Mouse (Mus musculus): ENCODE measurements around the gene Sgms2. TPM values are rescaled to one million over a fixed set of nuclear protein-coding genes. Genes with fewer than 3 reads are reported as not detected.
A peak's percentile ranks its signal among the peaks of the same experiment; 100 is the strongest.
"Not testable (repeated sequence)": the region's sequence is repeated elsewhere in the genome, so short reads cannot be mapped to it uniquely, and the experiment has no call there.

The Sgms2 gene
- polyA plus RNA-seq, 1 experiment from 2014 or later, result 8.8 TPM

- no peak overlapping the region for H3K4me2 ChIP-seq (replicated peaks; ENCODE audit: low read depth, low read length)
- H3K27me3 ChIP-seq (ENCODE audit: control insufficient read depth, insufficient read depth, low read length), result no peaks in the 10 kb centered on the region
- H3K4me3 ChIP-seq (ENCODE audit: low read depth, low read length), result no peak overlapping the region
- H3K9ac ChIP-seq (replicated peaks; ENCODE audit: low read depth, low read length), result no peak overlapping the region
- peak; percentile 89 for ATAC-seq (ENCODE audit: insufficient number of reproducible peaks, insufficient read depth, low FRiP score, low read depth)
- H3K36me3 ChIP-seq (ENCODE audit: control insufficient read depth, insufficient read depth, low read length), result no peaks in the 10 kb centered on the region
- H3K4me1 ChIP-seq (ENCODE audit: control insufficient read depth, insufficient read depth, low read length), result no peaks in the 10 kb centered on the region
- no peaks in the 10 kb centered on the region for H3K9me3 ChIP-seq (ENCODE audit: control insufficient read depth, low read depth, low read length)
- WGBS, result 45% methylated on average over 6 of the region's 6 CpGs
- H3K27ac ChIP-seq (ENCODE audit: low read length), result no peak overlapping the region
These were observed 143.2 kb downstream of the Sgms2 start for GRCm38 (mm10) chr3:131347831-131348578.

- H3K4me2 ChIP-seq (replicated peaks; ENCODE audit: low read depth, low read length), result no peak overlapping the region
- H3K9me3 ChIP-seq (ENCODE audit: control insufficient read depth, low read depth, low read length), result no peaks in the 10 kb centered on the region
- no peak overlapping the region for H3K9ac ChIP-seq (replicated peaks; ENCODE audit: low read depth, low read length)
- no peak overlapping the region for H3K27ac ChIP-seq (ENCODE audit: low read length)
- H3K4me1 ChIP-seq (ENCODE audit: control insufficient read depth, insufficient read depth, low read length), result peaks cover 5% of the 10 kb centered on the region; the same call in 1 of the 2 replicates
- WGBS, result 93% methylated on average over 6 of the region's 6 CpGs
- ATAC-seq (ENCODE audit: insufficient number of reproducible peaks, insufficient read depth, low FRiP score, low read depth), result no peak
- no peak overlapping the region for H3K4me3 ChIP-seq (ENCODE audit: low read depth, low read length)
- no peaks in the 10 kb centered on the region for H3K27me3 ChIP-seq (ENCODE audit: control insufficient read depth, insufficient read depth, low read length)
- H3K36me3 ChIP-seq (ENCODE audit: control insufficient read depth, insufficient read depth, low read length), result no peaks in the 10 kb centered on the region
These were observed 145.3 kb downstream of the Sgms2 start for GRCm38 (mm10) chr3:131345903-131346302.

- Histone ChIP-seq H3K27me3 (ENCODE audit: control insufficient read depth, insufficient read depth, low read length) (no peaks in the 10 kb centered on the region), H3K9me3 (ENCODE audit: control insufficient read depth, low read depth, low read length) (no peaks in the 10 kb centered on the region), H3K9ac (replicated peaks; ENCODE audit: low read depth, low read length) (no peak overlapping the region), H3K4me2 (replicated peaks; ENCODE audit: low read depth, low read length) (no peak overlapping the region), H3K27ac (ENCODE audit: low read length) (no peak overlapping the region), H3K4me1 (ENCODE audit: control insufficient read depth, insufficient read depth, low read length) (peaks cover 9% of the 10 kb centered on the region; the same call in 1 of the 2 replicates), H3K36me3 (ENCODE audit: control insufficient read depth, insufficient read depth, low read length) (no peaks in the 10 kb centered on the region), H3K4me3 (ENCODE audit: low read depth, low read length) (no peak overlapping the region)
- 83% methylated on average over 6 of the region's 6 CpGs for WGBS
- ATAC-seq (ENCODE audit: insufficient number of reproducible peaks, insufficient read depth, low FRiP score, low read depth), result no peak
These were observed 147.9 kb downstream of the Sgms2 start for GRCm38 (mm10) chr3:131343311-131343710.

GRCm38 (mm10) chr3:131340885-131341284, 150.3 kb downstream of the Sgms2 start:
- no peak for ATAC-seq (ENCODE audit: insufficient number of reproducible peaks, insufficient read depth, low FRiP score, low read depth)
- Histone ChIP-seq H3K4me1 (ENCODE audit: control insufficient read depth, insufficient read depth, low read length) (peaks cover 9% of the 10 kb centered on the region; the same call in 1 of the 2 replicates), H3K27ac (ENCODE audit: low read length) (peak overlapping the region; percentile 55; the same call in 1 of the 2 replicates)

GRCm38 (mm10) chr3:131339280-131339679, 151.9 kb downstream of the Sgms2 start:
- Histone ChIP-seq H3K36me3 (ENCODE audit: control insufficient read depth, insufficient read depth, low read length) (no peaks in the 10 kb centered on the region), H3K4me1 (ENCODE audit: control insufficient read depth, insufficient read depth, low read length) (peaks cover 14% of the 10 kb centered on the region; the same call in 1 of the 2 replicates), H3K4me3 (ENCODE audit: low read depth, low read length) (no peak overlapping the region), H3K9me3 (ENCODE audit: control insufficient read depth, low read depth, low read length) (no peaks in the 10 kb centered on the region), H3K27ac (ENCODE audit: low read length) (no peak overlapping the region), H3K27me3 (ENCODE audit: control insufficient read depth, insufficient read depth, low read length) (no peaks in the 10 kb centered on the region), H3K4me2 (replicated peaks; ENCODE audit: low read depth, low read length) (no peak overlapping the region), H3K9ac (replicated peaks; ENCODE audit: low read depth, low read length) (no peak overlapping the region)
- WGBS, result 76% methylated on average over 4 of the region's 4 CpGs
- no peak for ATAC-seq (ENCODE audit: insufficient number of reproducible peaks, insufficient read depth, low FRiP score, low read depth)

More at GRCm38 (mm10) chr3:131340885-131341284, 150.3 kb downstream of the Sgms2 start:
- no peaks in the 10 kb centered on the region for H3K36me3 ChIP-seq (ENCODE audit: control insufficient read depth, insufficient read depth, low read length)
- WGBS, result 41% methylated on average over 3 of the region's 3 CpGs
- no peaks in the 10 kb centered on the region for H3K9me3 ChIP-seq (ENCODE audit: control insufficient read depth, low read depth, low read length)
- H3K4me2 ChIP-seq (replicated peaks; ENCODE audit: low read depth, low read length), result no peak overlapping the region
- H3K27me3 ChIP-seq (ENCODE audit: control insufficient read depth, insufficient read depth, low read length), result no peaks in the 10 kb centered on the region
- no peak overlapping the region for H3K9ac ChIP-seq (replicated peaks; ENCODE audit: low read depth, low read length)
- no peak overlapping the region for H3K4me3 ChIP-seq (ENCODE audit: low read depth, low read length)

GRCm38 (mm10) chr3:131337749-131338148, 153.5 kb downstream of the Sgms2 start:
- peaks cover 17% of the 10 kb centered on the region; the same call in 1 of the 2 replicates for H3K4me1 ChIP-seq (ENCODE audit: control insufficient read depth, insufficient read depth, low read length)
- not testable (repeated sequence) for H3K9ac ChIP-seq (replicated peaks; ENCODE audit: low read depth, low read length); H3K27ac ChIP-seq (ENCODE audit: low read length); ATAC-seq (ENCODE audit: insufficient number of reproducible peaks, insufficient read depth, low FRiP score, low read depth); H3K27me3 ChIP-seq (ENCODE audit: control insufficient read depth, insufficient read depth, low read length); H3K4me2 ChIP-seq (replicated peaks; ENCODE audit: low read depth, low read length); H3K4me3 ChIP-seq (ENCODE audit: low read depth, low read length); H3K9me3 ChIP-seq (ENCODE audit: control insufficient read depth, low read depth, low read length); H3K36me3 ChIP-seq (ENCODE audit: control insufficient read depth, insufficient read depth, low read length)
- WGBS, result 96% methylated on average over 7 of the region's 7 CpGs

- no peak for ATAC-seq (ENCODE audit: insufficient number of reproducible peaks, insufficient read depth, low FRiP score, low read depth)
- Histone ChIP-seq H3K9me3 (ENCODE audit: control insufficient read depth, low read depth, low read length) (no peaks in the 10 kb centered on the region), H3K4me3 (ENCODE audit: low read depth, low read length) (no peak overlapping the region), H3K36me3 (ENCODE audit: control insufficient read depth, insufficient read depth, low read length) (no peaks in the 10 kb centered on the region), H3K4me2 (replicated peaks; ENCODE audit: low read depth, low read length) (no peak overlapping the region), H3K9ac (replicated peaks; ENCODE audit: low read depth, low read length) (no peak overlapping the region), H3K27ac (ENCODE audit: low read length) (no peak overlapping the region), H3K27me3 (ENCODE audit: control insufficient read depth, insufficient read depth, low read length) (no peaks in the 10 kb centered on the region), H3K4me1 (ENCODE audit: control insufficient read depth, insufficient read depth, low read length) (peaks cover 17% of the 10 kb centered on the region; the same call in 1 of the 2 replicates)
- 89% methylated on average over 8 of the region's 8 CpGs for WGBS
These were observed 154.6 kb downstream of the Sgms2 start for GRCm38 (mm10) chr3:131336629-131337028.

- H3K4me3 ChIP-seq (ENCODE audit: low read depth, low read length), result no peak overlapping the region
- no peaks in the 10 kb centered on the region for H3K36me3 ChIP-seq (ENCODE audit: control insufficient read depth, insufficient read depth, low read length)
- H3K27ac ChIP-seq (ENCODE audit: low read length), result no peak overlapping the region
- H3K4me1 ChIP-seq (ENCODE audit: control insufficient read depth, insufficient read depth, low read length), result peaks cover 7% of the 10 kb centered on the region; the same call in 1 of the 2 replicates
- ATAC-seq (ENCODE audit: insufficient number of reproducible peaks, insufficient read depth, low FRiP score, low read depth), result 0 out of 2 replicates have a peak, but pooled peaks have one; percentile 31
- H3K27me3 ChIP-seq (ENCODE audit: control insufficient read depth, insufficient read depth, low read length), result no peaks in the 10 kb centered on the region
- 56% methylated on average over 8 of the region's 8 CpGs for WGBS
- no peaks in the 10 kb centered on the region for H3K9me3 ChIP-seq (ENCODE audit: control insufficient read depth, low read depth, low read length)
- H3K9ac ChIP-seq (replicated peaks; ENCODE audit: low read depth, low read length), result no peak overlapping the region
- H3K4me2 ChIP-seq (replicated peaks; ENCODE audit: low read depth, low read length), result 0 out of 2 replicates have a peak overlapping the region, but pooled peaks have one; percentile 1
These were observed 156.1 kb downstream of the Sgms2 start for GRCm38 (mm10) chr3:131335117-131335547.

Measured in stomach, embryonic 14.5 days (tissue).